Mouse (Mus musculus) heart, embryonic 15.5 days (tissue): ENCODE measurements around the gene Gm49355. TPM values are rescaled to one million over a fixed set of nuclear protein-coding genes. Genes with fewer than 3 reads are reported as not detected.

Source experiments
- ATAC-seq: fragments of 200-750 bp; cut with Nextera tagmentation; replicated peaks from 2 replicates; pipeline ENCODE4 v1.8.0; 2017; ENCODE audit warnings: low read depth, moderate TSS enrichment; ENCODE audit not compliant: insufficient number of reproducible peaks, insufficient read depth, low FRiP score
- H3K27ac ChIP-seq: fragments of 300-500 bp; sonication (generic); 2 replicates; pipeline ENCODE4 v1.5.1; 2015; ENCODE audit warnings: mild to moderate bottlenecking, inconsistent platforms
- H3K27me3 ChIP-seq: fragments of 300-500 bp; sonication (generic); 2 replicates; pipeline ENCODE4 v1.6.1; 2015; ENCODE audit warnings: inconsistent platforms
- H3K36me3 ChIP-seq: fragments of 300-500 bp; sonication (generic); 2 replicates; pipeline ENCODE4 v1.6.1; 2015; ENCODE audit warnings: mild to moderate bottlenecking, inconsistent platforms
- H3K4me1 ChIP-seq: fragments of 300-500 bp; sonication (generic); replicated peaks from 2 replicates; pipeline ENCODE4 v1.6.1; 2015; ENCODE audit warnings: inconsistent platforms
- H3K4me2 ChIP-seq: fragments of 300-500 bp; sonication (generic); 2 replicates; pipeline ENCODE4 v1.6.1; 2015; ENCODE audit warnings: inconsistent platforms, mild to moderate bottlenecking, moderate library complexity
- H3K4me3 ChIP-seq: fragments of 300-500 bp; sonication (generic); 2 replicates; pipeline ENCODE4 v1.5.1; 2015; ENCODE audit warnings: mild to moderate bottlenecking, inconsistent platforms
- H3K9ac ChIP-seq: fragments of 300-500 bp; sonication (generic); 2 replicates; pipeline ENCODE4 v1.6.1; 2015; ENCODE audit warnings: mild to moderate bottlenecking, inconsistent platforms
- H3K9me3 ChIP-seq: fragments of 300-500 bp; sonication (generic); replicated peaks from 2 replicates; pipeline ENCODE4 v1.6.1; 2016; ENCODE audit warnings: inconsistent platforms
- WGBS: fragments of 180-500 bp; shearing (Covaris S2); methylation state at CpG from one replicate; pipeline ENCODE4 v1.1.7; 2015; ENCODE audit warnings: mixed read lengths; 5-methylcytosine and 5-hydroxymethylcytosine counted together
- polyA plus RNA-seq: library from polyadenylated mRNA; unstranded; fragments of >200 nt; fragmentation: Nextera tagmentation; extraction: Ambion mirVana; gene quantifications from 2 replicates; pipeline ENCODE4 v1.2.1, GENCODE M21; 2015

Gm49355 gene
- polyA plus RNA-seq, 1 experiment from 2014 or later: 0.16 TPM

GRCm38 (mm10) chr14:12334925-12335324 is 51.1 kb downstream of the Gm49355 start:
- Histone ChIP-seq H3K27me3 (peaks cover 56% of the 10 kb centered on the region), H3K9ac (no peak overlapping the region), H3K36me3 (no peaks in the 10 kb centered on the region), H3K4me1 (no peaks in the 10 kb centered on the region; the same call in 1 of the 2 replicates), H3K27ac (no peak overlapping the region), H3K9me3 (no peaks in the 10 kb centered on the region), H3K4me3 (no peak overlapping the region), H3K4me2 (no peak overlapping the region)
- 40% methylated on average over 7 of the region's 7 CpGs for WGBS
- no peak for ATAC-seq

- Histone ChIP-seq H3K9ac (no peak overlapping the region), H3K9me3 (no peaks in the 10 kb centered on the region), H3K4me1 (peaks cover 14% of the 10 kb centered on the region), H3K36me3 (no peaks in the 10 kb centered on the region), H3K4me2 (no peak overlapping the region), H3K4me3 (no peak overlapping the region), H3K27ac (no peak overlapping the region), H3K27me3 (peaks cover 82% of the 10 kb centered on the region)
- WGBS: 9% methylated on average over 8 of the region's 8 CpGs
- no peak for ATAC-seq
These were observed 53.7 kb downstream of the Gm49355 start for GRCm38 (mm10) chr14:12337421-12337997.

- no peak overlapping the region for H3K4me3 ChIP-seq
- no peak overlapping the region for H3K4me2 ChIP-seq
- H3K27me3 ChIP-seq: peaks cover 89% of the 10 kb centered on the region
- H3K4me1 ChIP-seq: peaks cover 14% of the 10 kb centered on the region
- H3K9ac ChIP-seq: no peak overlapping the region
- no peak overlapping the region for H3K27ac ChIP-seq
- 4% methylated on average over 16 of the region's 16 CpGs for WGBS
- ATAC-seq: no peak
- H3K9me3 ChIP-seq: no peaks in the 10 kb centered on the region
- H3K36me3 ChIP-seq: no peaks in the 10 kb centered on the region
These were observed 54.4 kb downstream of the Gm49355 start for GRCm38 (mm10) chr14:12337998-12338809.

- Histone ChIP-seq H3K9me3 (no peaks in the 10 kb centered on the region), H3K4me1 (peaks cover 16% of the 10 kb centered on the region), H3K4me2 (no peak overlapping the region), H3K9ac (no peak overlapping the region), H3K27ac (no peak overlapping the region), H3K27me3 (peaks cover 95% of the 10 kb centered on the region), H3K36me3 (no peaks in the 10 kb centered on the region), H3K4me3 (no peak overlapping the region)
- 4% methylated on average over 10 of the region's 10 CpGs for WGBS
- no peak for ATAC-seq
These were observed 55.2 kb downstream of the Gm49355 start for GRCm38 (mm10) chr14:12338811-12339565.

- Histone ChIP-seq H3K4me1 (peaks cover 27% of the 10 kb centered on the region), H3K36me3 (no peaks in the 10 kb centered on the region), H3K9me3 (no peaks in the 10 kb centered on the region), H3K27me3 (peaks cover 95% of the 10 kb centered on the region), H3K9ac (no peak overlapping the region), H3K4me3 (peak overlapping the region; percentile 24), H3K4me2 (peak overlapping the region; percentile 43), H3K27ac (no peak overlapping the region)
- WGBS: under 1% methylated on average over 19 of the region's 19 CpGs
- ATAC-seq: no peak
These were observed 56.7 kb downstream of the Gm49355 start for GRCm38 (mm10) chr14:12340238-12341074.

- no peak for ATAC-seq
- H3K27me3 ChIP-seq: peaks cover 96% of the 10 kb centered on the region
- peak overlapping the region; percentile 26; the same call in 1 of the 2 replicates for H3K4me2 ChIP-seq
- no peaks in the 10 kb centered on the region for H3K9me3 ChIP-seq
- H3K36me3 ChIP-seq: no peaks in the 10 kb centered on the region
- under 1% methylated on average over 42 of the region's 42 CpGs for WGBS
- no peak overlapping the region for H3K27ac ChIP-seq
- H3K4me1 ChIP-seq: peaks cover 35% of the 10 kb centered on the region
- H3K4me3 ChIP-seq: peak overlapping the region; percentile 14
- H3K9ac ChIP-seq: no peak overlapping the region
These were observed 57.5 kb downstream of the Gm49355 start for GRCm38 (mm10) chr14:12341075-12341788.

GRCm38 (mm10) chr14:12341789-12342457 is 58.1 kb downstream of the Gm49355 start:
- Histone ChIP-seq H3K4me3 (peak overlapping the region; percentile 14), H3K9me3 (no peaks in the 10 kb centered on the region), H3K27me3 (peaks cover 96% of the 10 kb centered on the region), H3K4me1 (peaks cover 42% of the 10 kb centered on the region), H3K36me3 (no peaks in the 10 kb centered on the region), H3K27ac (no peak overlapping the region), H3K9ac (no peak overlapping the region), H3K4me2 (no peak overlapping the region)
- 5% methylated on average over 24 of the region's 24 CpGs for WGBS
- ATAC-seq: no peak

GRCm38 (mm10) chr14:12342458-12343131 is 58.8 kb downstream of the Gm49355 start:
- H3K27ac ChIP-seq: no peak overlapping the region
- no peak overlapping the region for H3K9ac ChIP-seq
- WGBS: 5% methylated on average over 23 of the region's 23 CpGs
- H3K4me1 ChIP-seq: peaks cover 42% of the 10 kb centered on the region
- H3K27me3 ChIP-seq: peaks cover 97% of the 10 kb centered on the region
- no peak overlapping the region for H3K4me2 ChIP-seq
- H3K36me3 ChIP-seq: no peaks in the 10 kb centered on the region
- H3K4me3 ChIP-seq: no peak overlapping the region
- ATAC-seq: no peak
- no peaks in the 10 kb centered on the region for H3K9me3 ChIP-seq

GRCm38 (mm10) chr14:12343451-12343941 is 59.7 kb downstream of the Gm49355 start:
- H3K36me3 ChIP-seq: no peaks in the 10 kb centered on the region
- no peaks in the 10 kb centered on the region for H3K9me3 ChIP-seq
- no peak overlapping the region for H3K27ac ChIP-seq
- 3% methylated on average over 20 of the region's 20 CpGs for WGBS
- peaks cover 42% of the 10 kb centered on the region for H3K4me1 ChIP-seq
- no peak overlapping the region for H3K9ac ChIP-seq
- H3K27me3 ChIP-seq: peaks cover 97% of the 10 kb centered on the region
- H3K4me2 ChIP-seq: no peak overlapping the region
- no peak overlapping the region for H3K4me3 ChIP-seq
- no peak for ATAC-seq
